Comparison of ENCODE assay signal across 15 mouse cellular contexts in the genomic region with DNA sequence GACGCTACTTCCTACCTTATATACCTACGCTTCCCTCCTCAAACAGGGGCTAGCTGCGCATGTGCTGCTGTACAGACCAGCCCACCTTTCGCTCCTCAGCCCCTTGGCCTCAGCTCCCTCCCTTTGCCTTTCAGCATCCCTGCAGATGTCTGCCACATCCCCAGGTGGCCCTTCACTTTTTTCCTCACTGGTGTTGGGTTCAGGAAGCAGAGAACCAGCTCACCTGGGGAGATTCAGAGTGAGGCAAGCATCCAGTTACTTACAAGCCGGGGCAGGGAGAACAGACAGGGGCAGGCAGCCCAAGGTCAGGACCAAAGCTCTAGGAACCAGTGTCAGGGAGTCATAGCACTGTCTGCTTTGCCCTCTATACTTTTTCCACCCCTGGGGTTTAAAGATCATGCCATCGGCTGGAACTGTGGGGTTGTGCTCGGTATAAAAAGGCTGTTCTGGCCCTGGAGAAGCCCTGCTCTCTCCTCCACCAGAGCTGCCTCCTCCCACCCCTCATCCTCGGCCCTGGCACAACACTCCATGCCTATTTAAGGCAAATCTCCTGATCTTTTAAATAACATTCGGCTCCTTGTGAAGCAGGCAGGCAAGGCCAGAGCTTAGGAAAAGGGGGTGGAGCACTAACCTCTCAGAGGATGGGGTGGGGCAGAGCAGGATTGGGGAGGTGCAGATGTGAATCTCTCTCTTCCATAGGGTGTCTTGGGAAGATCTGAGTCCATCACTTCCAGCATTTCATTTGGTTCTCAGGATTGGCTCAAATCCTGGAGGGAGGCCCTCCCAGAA. TPM values are rescaled to one million over a fixed set of nuclear protein-coding genes. Genes with fewer than 3 reads are reported as not detected.
A peak's percentile ranks its signal among the peaks of the same experiment; 100 is the strongest.
DNase-seq lines count a peak whose midpoint lies in the region; ATAC-seq lines count a peak whose summit lies in the region.
"Had no signal": no experiment of that assay in that cellular context is flagged by ENCODE, and none has a peak within 500 bp of the region (broad histone marks: within the 10 kb centered on the region; RNA-seq: fewer than 3 reads in every experiment).

No protein-coding gene starts in this region.

- H3K9ac ChIP-seq in heart, embryonic 13.5 days: peak overlapping the region; percentile 65; the same call in 1 of the 2 replicates
- peak overlapping the region; percentile 32; the same call in 1 of the 2 replicates for H3K9ac ChIP-seq in intestine, embryonic 14.5 days (ENCODE audit: low read length)

- no peak for DNase-seq in heart, postnatal 4 days
- DNase-seq in ovary, postnatal 36 days (ENCODE audit: low spot score): peak; percentile 37
- DNase-seq in ovary, postnatal 10 days (ENCODE audit: low spot score): no peak
- no peak for DNase-seq in intestine, embryonic 14.5 days (ENCODE audit: low spot score)
- no peak for DNase-seq in urinary bladder, adult 2 months (ENCODE audit: low spot score)
- DNase-seq: cerebellum, adult 11-12 months; embryo, embryonic 11 days; kidney, adult 2 months; layer of hippocampus, adult 9-11 months; right cerebral cortex, adult 18-20 months had no signal

- no peak overlapping the region for H3K4me2 ChIP-seq in heart, embryonic 13.5 days
- H3K4me2 ChIP-seq in intestine, embryonic 14.5 days (ENCODE audit: low read length): no peak overlapping the region

- H3K27me3 ChIP-seq in heart, embryonic 13.5 days (replicated peaks): no peaks in the 10 kb centered on the region
- no peaks in the 10 kb centered on the region for H3K27me3 ChIP-seq in intestine, embryonic 14.5 days (replicated peaks; ENCODE audit: control insufficient read depth, insufficient read depth, low read length)

- H3K4me3 ChIP-seq in heart, embryonic 13.5 days: no peak overlapping the region
- no peak overlapping the region for H3K4me3 ChIP-seq in intestine, embryonic 14.5 days (ENCODE audit: low read depth, low read length)
- H3K4me3 ChIP-seq: myocyte had no signal

- no peak for ATAC-seq in heart, embryonic 13.5 days (ENCODE audit: extremely low read depth, insufficient number of reproducible peaks, low FRiP score, low TSS enrichment)
- ATAC-seq in intestine, embryonic 14.5 days (replicated peaks; ENCODE audit: low FRiP score, low TSS enrichment, low read depth): no peak
- no peak for ATAC-seq in activated CD4-positive, CD25-positive, alpha-beta regulatory T cell, adult 4 months
- ATAC-seq: CD4-positive, CD25-positive, alpha-beta regulatory T cell, adult 4 months had no signal

- H3K4me1 ChIP-seq in heart, embryonic 13.5 days: peaks cover 21% of the 10 kb centered on the region
- H3K4me1 ChIP-seq in intestine, embryonic 14.5 days (replicated peaks; ENCODE audit: control insufficient read depth, insufficient read depth, low read length): peaks cover 9% of the 10 kb centered on the region; the same call in 1 of the 2 replicates

- no peaks in the 10 kb centered on the region for H3K36me3 ChIP-seq in heart, embryonic 13.5 days
- no peaks in the 10 kb centered on the region for H3K36me3 ChIP-seq in intestine, embryonic 14.5 days (ENCODE audit: control insufficient read depth, insufficient read depth, low read length)

- H3K27ac ChIP-seq in heart, embryonic 13.5 days (replicated peaks): peak overlapping the region; percentile 45; the same call in 1 of the 2 replicates
- H3K27ac ChIP-seq in intestine, embryonic 14.5 days (ENCODE audit: low read depth): peak overlapping the region; percentile 85

- no peaks in the 10 kb centered on the region for H3K9me3 ChIP-seq in heart, embryonic 13.5 days
- no peaks in the 10 kb centered on the region for H3K9me3 ChIP-seq in intestine, embryonic 14.5 days (ENCODE audit: control insufficient read depth, low read length)

- 38% methylated on average over 9 of the region's 9 CpGs for WGBS in heart, embryonic 13.5 days
- 35% methylated on average over 9 of the region's 9 CpGs for WGBS in intestine, embryonic 14.5 days

RNA-seq across cellular contexts. Expression of gene Pif1, which starts 19.6 kb away (rescaled TPM):
- 10.3 and 11.8 TPM in 2 replicates for polyA plus RNA-seq in heart, embryonic 13.5 days (2015; fragmentation: Nextera tagmentation; extraction: Ambion mirVana)
- 1 to 10 TPM; 6.2 to 7.6 TPM for total RNA-seq in heart, postnatal 4 days (2021)
- polyA plus RNA-seq in intestine, embryonic 14.5 days (2014; fragmentation: Nextera tagmentation; extraction: Ambion mirVana): 8.1 and 9.9 TPM in 2 replicates
- polyA plus RNA-seq in urinary bladder, adult 2 months (2012; rRNA removed): 0.29 and 0.36 TPM in 2 replicates
- 1 to 10 TPM; 2.4 to 2.6 TPM for polyA plus RNA-seq in activated CD4-positive, CD25-positive, alpha-beta regulatory T cell, adult 4 months (2017; shearing (Covaris generic))
- total RNA-seq: heart, postnatal 25 days had no signal

RNA-seq across cellular contexts. Expression of gene Rbpms2, which starts 22.9 kb away (rescaled TPM):
- 106 and 109 TPM in 2 replicates for polyA plus RNA-seq in heart, embryonic 13.5 days (2015; fragmentation: Nextera tagmentation; extraction: Ambion mirVana)
- total RNA-seq in heart, postnatal 4 days (2021): 10 to 100 TPM; 89.4 to 97.0 TPM
- polyA plus RNA-seq in intestine, embryonic 14.5 days (2014; fragmentation: Nextera tagmentation; extraction: Ambion mirVana): 28.2 and 32.3 TPM in 2 replicates
- 142 and 175 TPM in 2 replicates for polyA plus RNA-seq in urinary bladder, adult 2 months (2012; rRNA removed)
- 1 to 10 TPM in 1 of 2 experiments, under 1 TPM in 1; 0.65 to 1.1 TPM for polyA plus RNA-seq in activated CD4-positive, CD25-positive, alpha-beta regulatory T cell, adult 4 months (2017; shearing (Covaris generic))

RNA-seq across cellular contexts. Expression of gene Plekho2, which starts 26.7 kb away (rescaled TPM):
- 10.7 and 11.9 TPM in 2 replicates for polyA plus RNA-seq in heart, embryonic 13.5 days (2015; fragmentation: Nextera tagmentation; extraction: Ambion mirVana)
- total RNA-seq in heart, postnatal 4 days (2021): 10 to 100 TPM; 17.9 to 19.4 TPM
- polyA plus RNA-seq in intestine, embryonic 14.5 days (2014; fragmentation: Nextera tagmentation; extraction: Ambion mirVana): 11.9 and 12.6 TPM in 2 replicates
- polyA plus RNA-seq in urinary bladder, adult 2 months (2012; rRNA removed): 45.4 and 50.5 TPM in 2 replicates
- 10 to 100 TPM; 48.8 to 64.6 TPM for polyA plus RNA-seq in activated CD4-positive, CD25-positive, alpha-beta regulatory T cell, adult 4 months (2017; shearing (Covaris generic))

Comparison
In these comparisons a context has a peak if more than half of its experiments do, and no peak if none do; other contexts are left out.
1. RNA of gene Rbpms2, which starts 22.9 kb away (polyA plus RNA-seq): 142 to 175 TPM in urinary bladder, adult 2 months, 106 to 109 TPM in heart, embryonic 13.5 days and 28.2 to 32.3 TPM in intestine, embryonic 14.5 days; 0.65 to 1.1 TPM in activated CD4-positive, CD25-positive, alpha-beta regulatory T cell, adult 4 months; every median in the first group is over 10 times any median in the second.